Mouse (Mus musculus) forebrain, postnatal 0 days (tissue): Measurements from ENCODE around the gene Fam90a1b. TPM values are rescaled to one million over a fixed set of nuclear protein-coding genes. Genes with fewer than 3 reads are reported as not detected.
"Not testable (repeated sequence)": the region's sequence is repeated elsewhere in the genome, so short reads cannot be mapped to it uniquely, and the experiment has no call there.

ENCODE experiments used
- ATAC-seq: fragments of 200-750 bp; cut with Nextera tagmentation; 2 replicates; pipeline ENCODE4 v1.8.0; 2017; ENCODE audit warnings: mild to moderate bottlenecking, moderate library complexity
- DNase-seq: peaks from one replicate; pipeline ENCODE4 v3.0.0-alpha.2; 2015
- H3K27ac ChIP-seq: fragments of 300-500 bp; sonication (generic); 2 replicates; pipeline ENCODE4 v1.5.1; 2014; ENCODE audit warnings: low read depth, mild to moderate bottlenecking, antibody characterized with exemption, low read length, moderate library complexity, mixed read lengths
- H3K27me3 ChIP-seq: fragments of 300-500 bp; sonication (generic); 2 replicates; pipeline ENCODE4 v1.6.1; 2014; ENCODE audit warnings: mild to moderate bottlenecking, low read length, mixed read lengths; ENCODE audit not compliant: insufficient read depth
- H3K36me3 ChIP-seq: fragments of 300-500 bp; sonication (generic); 2 replicates; pipeline ENCODE4 v1.6.1; 2014; ENCODE audit warnings: mild to moderate bottlenecking, moderate library complexity; ENCODE audit not compliant: insufficient read depth
- H3K4me1 ChIP-seq: fragments of 300-500 bp; sonication (generic); 2 replicates; pipeline ENCODE4 v1.6.1; 2014; ENCODE audit warnings: antibody characterized with exemption; ENCODE audit not compliant: insufficient read depth
- H3K4me2 ChIP-seq: fragments of 300-500 bp; sonication (generic); 2 replicates; pipeline ENCODE4 v1.6.1; 2014; ENCODE audit warnings: low read depth, mild to moderate bottlenecking, moderate library complexity
- H3K4me3 ChIP-seq: fragments of 300-500 bp; sonication (generic); 2 replicates; pipeline ENCODE4 v1.5.1; 2014; ENCODE audit warnings: low read depth, low read length, mixed read lengths
- H3K9ac ChIP-seq: fragments of 300-500 bp; sonication (generic); 2 replicates; pipeline ENCODE4 v1.6.1; 2014; ENCODE audit warnings: mild to moderate bottlenecking
- H3K9me3 ChIP-seq: fragments of 300-500 bp; sonication (generic); 2 replicates; pipeline ENCODE4 v1.6.1; 2016; ENCODE audit warnings: low read length
- CTCF ChIP-seq: sonication (generic); IDR thresholded peaks from 2 replicates; pipeline ENCODE4 v1.5.1; 2016; ENCODE audit warnings: antibody characterized with exemption, control low read depth, low read depth
- WGBS: fragments of 180-500 bp; shearing (Covaris S2); extraction: QIAGEN DNeasy Blood & Tissue Kit; methylation state at CpG from one replicate; pipeline ENCODE4 v1.1.7; 2014; 5-methylcytosine and 5-hydroxymethylcytosine counted together
- polyA plus RNA-seq: library from polyadenylated mRNA; unstranded; fragments of >200 nt; fragmentation: Nextera tagmentation; extraction: Ambion mirVana; gene quantifications from 2 replicates; pipeline ENCODE4 v1.2.1, GENCODE M21; 2015
- total RNA-seq: library from RNA; depleted of rRNA; stranded (reverse); fragments of >200 nt; gene quantifications from 2 replicates; pipeline ENCODE4 v1.2.3, GENCODE M21; 2014; rRNA removed

The Fam90a1b gene
- total RNA-seq = 0.24 and 0.31 TPM in 2 replicates
- polyA plus RNA-seq = 0.39 and 0.42 TPM in 2 replicates

DNA sequence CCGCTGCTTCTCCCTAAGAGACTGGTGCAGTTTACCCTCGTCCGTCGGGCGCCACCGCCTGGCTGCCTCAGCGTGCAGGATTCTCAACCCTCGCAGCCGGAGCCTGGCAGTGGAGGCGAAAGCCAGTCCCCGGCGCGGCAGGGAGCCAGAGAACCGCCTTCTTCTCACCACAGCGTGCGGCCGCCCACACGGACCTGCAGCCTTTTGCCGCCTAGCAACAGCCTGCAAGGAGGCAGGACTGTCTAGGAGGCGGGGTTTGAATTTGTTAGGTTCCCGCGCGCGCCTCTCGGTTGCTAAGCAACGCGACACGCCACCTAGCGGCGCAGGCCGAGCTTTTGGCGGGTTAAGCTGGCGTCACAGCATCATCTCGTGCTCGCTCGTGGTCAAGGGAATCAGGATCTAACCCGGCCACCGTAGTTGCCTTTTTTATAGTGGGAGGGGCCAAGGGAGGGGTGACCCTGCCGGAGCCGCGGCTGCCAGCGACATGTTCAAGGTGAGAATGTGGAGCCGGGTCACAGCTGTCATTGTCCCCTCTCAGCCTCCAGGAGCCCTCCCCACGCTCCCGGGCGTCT lies at the start of gene Fam90a1b, which contains the start of gene Apoo:
TSS of gene Fam90a1b (minus strand) at position 108 of the 572 bp plus-strand sequence.
TSS of gene Apoo (plus strand) at position 448 of the 572 bp plus-strand sequence.
- peaks cover 13% of the 10 kb centered on the region for H3K27me3 ChIP-seq
- H3K27ac ChIP-seq = peak within 1 kb of the TSS; percentile 62
- DNase-seq = peak; percentile 96
- H3K4me2 ChIP-seq = peak within 1 kb of the TSS; percentile 47
- peak; percentile 81 for TF ChIP-seq CTCF
- peak within 1 kb of the TSS; percentile 59 for H3K4me3 ChIP-seq
- ATAC-seq = peak; percentile 98
- no peaks in the 10 kb centered on the region for H3K4me1 ChIP-seq
- H3K9ac ChIP-seq = peak within 1 kb of the TSS; percentile 57
- no peaks in the 10 kb centered on the region for H3K36me3 ChIP-seq
- no peaks in the 10 kb centered on the region for H3K9me3 ChIP-seq
- 24% methylated on average over 46 of the region's 46 CpGs for WGBS

DNA sequence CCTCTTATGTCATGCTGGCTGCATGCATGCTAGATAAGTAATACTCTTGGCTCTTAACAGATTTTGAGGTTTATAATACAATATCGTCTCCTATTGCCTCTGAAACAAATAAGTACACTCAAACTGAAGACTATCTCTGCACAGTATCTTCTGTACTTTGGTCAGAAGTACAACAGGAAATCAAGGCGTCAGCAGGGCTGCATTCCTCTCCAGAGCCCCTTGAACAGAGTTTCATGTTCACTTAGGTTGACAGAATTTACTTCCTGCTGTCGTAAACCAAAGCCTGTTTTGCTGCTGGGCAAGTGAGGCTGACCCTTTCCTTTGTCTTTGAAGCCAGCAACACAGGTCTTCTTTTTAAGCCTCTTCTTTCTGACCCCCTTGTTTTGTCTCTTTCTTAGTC lies 42.4 kb upstream of the Fam90a1b start:
- no peak overlapping the region for H3K9ac ChIP-seq
- DNase-seq (no peak), ATAC-seq (no peak)
- WGBS = 57% methylated on average over 3 of the region's 3 CpGs
- no peak overlapping the region for H3K27ac ChIP-seq
- H3K4me1 ChIP-seq = no peaks in the 10 kb centered on the region
- H3K36me3 ChIP-seq = no peaks in the 10 kb centered on the region
- no peak for TF ChIP-seq CTCF
- no peaks in the 10 kb centered on the region for H3K27me3 ChIP-seq
- H3K9me3 ChIP-seq = no peaks in the 10 kb centered on the region
- H3K4me2 ChIP-seq = no peak overlapping the region
- H3K4me3 ChIP-seq = no peak overlapping the region

DNA sequence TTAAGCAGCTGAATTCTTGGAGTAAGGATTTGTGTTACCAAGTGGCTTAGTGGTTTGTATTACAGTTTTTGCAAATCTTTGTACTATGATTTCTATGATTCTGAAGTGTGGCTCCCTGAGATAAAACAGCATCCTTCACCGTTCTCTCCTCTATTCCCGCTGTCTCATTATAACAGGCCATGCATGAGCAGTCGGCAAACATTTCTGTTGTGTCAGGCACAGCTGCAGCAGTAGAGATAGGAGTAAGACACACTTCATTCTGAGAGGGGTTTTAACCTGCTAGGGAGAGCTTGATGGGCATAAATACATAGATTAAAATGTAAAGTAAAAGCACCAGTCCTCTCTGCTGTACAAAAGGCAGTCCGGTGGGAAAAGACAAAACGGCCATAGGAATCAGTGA lies 12.2 kb upstream of the Fam90a1b start:
- H3K4me1 ChIP-seq = no peaks in the 10 kb centered on the region
- DNase-seq = no peak
- no peak overlapping the region for H3K4me2 ChIP-seq
- no peak overlapping the region for H3K4me3 ChIP-seq
- no peaks in the 10 kb centered on the region; the same call in 1 of the 2 replicates for H3K27me3 ChIP-seq
- H3K36me3 ChIP-seq = 0 out of 2 replicates have a peak, but pooled peaks cover 4% of the 10 kb centered on the region
- H3K27ac ChIP-seq = no peak overlapping the region
- no peak for ATAC-seq
- H3K9ac ChIP-seq = no peak overlapping the region
- TF ChIP-seq CTCF = no peak
- H3K9me3 ChIP-seq = no peaks in the 10 kb centered on the region
- 69% methylated on average over 5 of the region's 5 CpGs for WGBS

DNA sequence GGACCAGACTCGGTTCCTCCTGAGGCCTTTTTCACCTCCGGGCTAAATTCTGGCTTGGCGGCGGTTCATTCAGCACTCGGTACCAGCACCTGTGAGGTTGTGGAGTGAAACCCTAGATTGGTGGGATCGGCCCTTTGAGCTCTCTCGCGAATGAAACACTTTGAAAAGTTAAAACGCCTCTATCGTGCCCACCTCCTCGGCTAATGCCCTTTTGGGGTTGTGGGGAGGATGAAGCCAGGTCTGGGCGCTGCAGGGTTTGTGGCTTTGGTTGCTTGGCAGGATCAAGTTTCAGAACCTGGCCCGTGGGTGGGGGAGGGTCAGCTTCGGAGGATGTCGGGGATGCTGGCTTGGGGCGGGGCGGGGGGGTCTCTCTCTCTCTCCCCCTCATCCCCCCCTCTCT lies 671 bp upstream of the Fam90a1b start:
- ATAC-seq (peak; percentile 21), DNase-seq (no peak)
- Histone ChIP-seq H3K4me1 (no peaks in the 10 kb centered on the region), H3K9me3 (no peaks in the 10 kb centered on the region), H3K36me3 (no peaks in the 10 kb centered on the region), H3K4me3 (peak overlapping the region; percentile 59), H3K4me2 (peak overlapping the region; percentile 47), H3K9ac (peak overlapping the region; percentile 57), H3K27me3 (peaks cover 13% of the 10 kb centered on the region), H3K27ac (peak overlapping the region; percentile 62)
- TF ChIP-seq CTCF = no peak
- 24% methylated on average over 17 of the region's 17 CpGs for WGBS

GRCm38 (mm10) chrX:94366029-94366428 lies 548 bp downstream of the Fam90a1b start:
- ATAC-seq (no peak), DNase-seq (peak; percentile 56)
- H3K4me1 ChIP-seq = no peaks in the 10 kb centered on the region
- H3K4me2 ChIP-seq = peak overlapping the region; percentile 40
- no peak for TF ChIP-seq CTCF
- H3K9me3 ChIP-seq = no peaks in the 10 kb centered on the region
- no peaks in the 10 kb centered on the region for H3K36me3 ChIP-seq
- H3K9ac ChIP-seq = no peak overlapping the region
- H3K4me3 ChIP-seq = peak overlapping the region; percentile 59
- no peak overlapping the region for H3K27ac ChIP-seq
- peaks cover 13% of the 10 kb centered on the region for H3K27me3 ChIP-seq
- 30% methylated on average over 16 of the region's 16 CpGs for WGBS

GRCm38 (mm10) chrX:94365381-94365925 lies 1.1 kb downstream of the Fam90a1b start:
- Histone ChIP-seq H3K27ac (no peak overlapping the region), H3K27me3 (peaks cover 13% of the 10 kb centered on the region), H3K4me1 (no peaks in the 10 kb centered on the region), H3K9ac (no peak overlapping the region), H3K9me3 (no peaks in the 10 kb centered on the region), H3K4me3 (no peak overlapping the region; the same call in 1 of the 2 replicates), H3K4me2 (0 out of 2 replicates have a peak overlapping the region, but pooled peaks have one; percentile 40), H3K36me3 (no peaks in the 10 kb centered on the region)
- ATAC-seq (no peak), DNase-seq (peak; percentile 33)
- 30% methylated on average over 14 of the region's 14 CpGs for WGBS
- TF ChIP-seq CTCF = no peak

- not testable (repeated sequence) for H3K36me3 ChIP-seq, H3K27ac ChIP-seq, DNase-seq, H3K4me1 ChIP-seq, ATAC-seq, H3K4me3 ChIP-seq, H3K9me3 ChIP-seq, H3K27me3 ChIP-seq, H3K9ac ChIP-seq, H3K4me2 ChIP-seq
- WGBS = 95% methylated on average over 4 of the region's 4 CpGs
These were observed 22.9 kb downstream of the Fam90a1b start for GRCm38 (mm10) chrX:94343638-94344037.
